Mouse (Mus musculus): ENCODE results near the gene Pkd2l1.
A peak's percentile ranks its signal among the peaks of the same experiment; 100 is the strongest.

Pkd2l1 gene

GRCm38 (mm10) chr19:44192342-44192741 is at the start of gene Pkd2l1:
Pkd2l1 (minus strand) TSS chr19:44192442.
- no peak for DNase-seq (ENCODE audit: low spot score in 2 of 2)

- DNase-seq (ENCODE audit: low spot score in 2 of 2): no peak
Observed at GRCm38 (mm10) chr19:44238906-44239305, 46.7 kb upstream of the Pkd2l1 start.

GRCm38 (mm10) chr19:44237471-44238006 is 45.3 kb upstream of the Pkd2l1 start:
- DNase-seq (ENCODE audit: low spot score in 2 of 2): no peak

- DNase-seq (ENCODE audit: low spot score in 2 of 2): no peak
Observed at GRCm38 (mm10) chr19:44231608-44232151, 39.4 kb upstream of the Pkd2l1 start.

- no peak for DNase-seq (ENCODE audit: low spot score in 2 of 2)
Observed at GRCm38 (mm10) chr19:44230212-44230611, 38.0 kb upstream of the Pkd2l1 start.

- no peak for DNase-seq (ENCODE audit: low spot score in 2 of 2)
Observed at GRCm38 (mm10) chr19:44229776-44230175, 37.5 kb upstream of the Pkd2l1 start.

- no peak for DNase-seq (ENCODE audit: low spot score in 2 of 2)
Observed at GRCm38 (mm10) chr19:44225728-44226127, 33.5 kb upstream of the Pkd2l1 start.

GRCm38 (mm10) chr19:44217958-44218525 is 25.8 kb upstream of the Pkd2l1 start:
- DNase-seq (ENCODE audit: low spot score in 2 of 2): no peak

GRCm38 (mm10) chr19:44215255-44215654 is 23.0 kb upstream of the Pkd2l1 start:
- DNase-seq (ENCODE audit: low spot score in 2 of 2): no peak

- DNase-seq (ENCODE audit: low spot score in 2 of 2): no peak
Observed at GRCm38 (mm10) chr19:44207079-44207478, 14.8 kb upstream of the Pkd2l1 start.

GRCm38 (mm10) chr19:44203015-44203564 is 10.8 kb upstream of the Pkd2l1 start, which contains the start of gene Scd3:
Scd3 (plus strand) TSS chr19:44203269.
- no peak for DNase-seq (ENCODE audit: low spot score in 2 of 2)

GRCm38 (mm10) chr19:44198964-44199363 is 6.7 kb upstream of the Pkd2l1 start:
- no peak for DNase-seq (ENCODE audit: low spot score in 2 of 2)

GRCm38 (mm10) chr19:44198494-44198893 is 6.3 kb upstream of the Pkd2l1 start:
- no peak for DNase-seq (ENCODE audit: low spot score in 2 of 2)

- DNase-seq (ENCODE audit: low spot score in 2 of 2): no peak
Observed at GRCm38 (mm10) chr19:44197053-44197852, 5.0 kb upstream of the Pkd2l1 start.

- peak; percentile 40 to 76 for DNase-seq (ENCODE audit: low spot score in 2 of 2)
Observed at GRCm38 (mm10) chr19:44195138-44195537, 2.9 kb upstream of the Pkd2l1 start.

GRCm38 (mm10) chr19:44193906-44194305 is 1.7 kb upstream of the Pkd2l1 start:
- DNase-seq (ENCODE audit: low spot score in 2 of 2): no peak

- DNase-seq (ENCODE audit: low spot score in 2 of 2): no peak
Observed at GRCm38 (mm10) chr19:44189056-44189455, 3.2 kb downstream of the Pkd2l1 start.

- peak in 1 of 2 experiments; percentile 30 for DNase-seq (ENCODE audit: low spot score in 2 of 2)
Observed at GRCm38 (mm10) chr19:44183968-44184367, 8.3 kb downstream of the Pkd2l1 start.

GRCm38 (mm10) chr19:44180502-44180901 is 11.7 kb downstream of the Pkd2l1 start:
- DNase-seq (ENCODE audit: low spot score in 2 of 2): peak in 1 of 2 experiments; percentile 26

- DNase-seq (ENCODE audit: low spot score in 2 of 2): peak in 1 of 2 experiments; percentile 1
Observed at GRCm38 (mm10) chr19:44176741-44177140, 15.5 kb downstream of the Pkd2l1 start.

GRCm38 (mm10) chr19:44174835-44175234 is 17.4 kb downstream of the Pkd2l1 start:
- no peak for DNase-seq (ENCODE audit: low spot score in 2 of 2)

GRCm38 (mm10) chr19:44161515-44161914 is 30.7 kb downstream of the Pkd2l1 start:
- no peak for DNase-seq (ENCODE audit: low spot score in 2 of 2)

Data from urinary bladder, postnatal 4 days (tissue).